Comparison of ENCODE assay signal across 23 mouse cellular contexts in genomic region chr10:122025198-122025597, GRCm38 (mm10). TPM values are rescaled to one million over a fixed set of nuclear protein-coding genes. Genes with fewer than 3 reads are reported as not detected.
DNase-seq lines count a peak whose midpoint lies in the region; ATAC-seq and TF ChIP-seq lines count a peak whose summit lies in the region.
"Had no signal": no experiment of that assay in that cellular context is flagged by ENCODE, and none has a peak within 500 bp of the region (broad histone marks: within the 10 kb centered on the region; RNA-seq: fewer than 3 reads in every experiment).

No protein-coding gene starts in this region.

- no peak for TF ChIP-seq CTCF in midbrain, postnatal 0 days (IDR thresholded peaks at IDR 0.05)

- 94% methylated on average over 6 of the region's 6 CpGs for WGBS in forebrain, embryonic 13.5 days
- WGBS in forebrain, embryonic 10.5 days = 93% methylated on average over 6 of the region's 6 CpGs
- 20% methylated on average over 6 of the region's 6 CpGs for WGBS in heart, embryonic 11.5 days (ENCODE audit: insufficient replicate concordance)
- 22% methylated on average over 6 of the region's 6 CpGs for WGBS in heart, embryonic 12.5 days
- WGBS in midbrain, postnatal 0 days = 93% methylated on average over 6 of the region's 6 CpGs

- no peaks in the 10 kb centered on the region for H3K4me1 ChIP-seq in forebrain, embryonic 13.5 days
- no peaks in the 10 kb centered on the region for H3K4me1 ChIP-seq in forebrain, embryonic 10.5 days
- H3K4me1 ChIP-seq in heart, embryonic 11.5 days (ENCODE audit: control insufficient read depth, insufficient read depth, low read length) = peaks cover 6% of the 10 kb centered on the region; the same call in 1 of the 2 replicates
- peaks cover 20% of the 10 kb centered on the region for H3K4me1 ChIP-seq in heart, embryonic 12.5 days (replicated peaks)
- no peaks in the 10 kb centered on the region for H3K4me1 ChIP-seq in midbrain, postnatal 0 days (ENCODE audit: insufficient read depth, low read length)
- H3K4me1 ChIP-seq: embryonic facial prominence, embryonic 12.5 days; neural tube, embryonic 12.5 days had no signal

- H3K9me3 ChIP-seq in forebrain, embryonic 13.5 days (replicated peaks) = peaks cover 10% of the 10 kb centered on the region
- peaks cover 11% of the 10 kb centered on the region; the same call in 1 of the 2 replicates for H3K9me3 ChIP-seq in forebrain, embryonic 10.5 days
- peaks cover 8% of the 10 kb centered on the region; the same call in 1 of the 2 replicates for H3K9me3 ChIP-seq in heart, embryonic 11.5 days (replicated peaks; ENCODE audit: control insufficient read depth, low read length)
- H3K9me3 ChIP-seq in heart, embryonic 12.5 days (replicated peaks) = peaks cover 22% of the 10 kb centered on the region
- H3K9me3 ChIP-seq in midbrain, postnatal 0 days (ENCODE audit: low read length) = no peaks in the 10 kb centered on the region
- H3K9me3 ChIP-seq: liver, embryonic 12.5 days had no signal

- H3K9ac ChIP-seq in forebrain, embryonic 13.5 days = no peak overlapping the region
- H3K9ac ChIP-seq in heart, embryonic 11.5 days (ENCODE audit: low read depth, low read length) = no peak overlapping the region
- no peak overlapping the region for H3K9ac ChIP-seq in heart, embryonic 12.5 days
- H3K9ac ChIP-seq in midbrain, postnatal 0 days (replicated peaks; ENCODE audit: low read length, poor library complexity, severe bottlenecking) = no peak overlapping the region
- H3K9ac ChIP-seq: embryonic facial prominence, embryonic 12.5 days; limb, embryonic 13.5 days; liver, embryonic 12.5 days; neural tube, embryonic 12.5 days had no signal

- intact Hi-C loops in heart, postnatal 10 days (cut with DNase I) = no loop called here

- no peaks in the 10 kb centered on the region for H3K27me3 ChIP-seq in forebrain, embryonic 13.5 days
- no peaks in the 10 kb centered on the region for H3K27me3 ChIP-seq in forebrain, embryonic 10.5 days (ENCODE audit: poor library complexity, severe bottlenecking)
- H3K27me3 ChIP-seq in heart, embryonic 11.5 days (ENCODE audit: control insufficient read depth, insufficient read depth, low read length) = peaks cover 22% of the 10 kb centered on the region
- H3K27me3 ChIP-seq in heart, embryonic 12.5 days (replicated peaks) = peaks cover 40% of the 10 kb centered on the region
- H3K27me3 ChIP-seq in midbrain, postnatal 0 days (ENCODE audit: insufficient read depth, low read length) = no peaks in the 10 kb centered on the region
- H3K27me3 ChIP-seq: embryonic facial prominence, embryonic 12.5 days; limb, embryonic 13.5 days; liver, embryonic 12.5 days; neural tube, embryonic 12.5 days had no signal

- ATAC-seq in forebrain, embryonic 13.5 days = peak; percentile 77; the same call in 1 of the 2 replicates
- peak; percentile 87 for ATAC-seq in heart, embryonic 11.5 days (replicated peaks; ENCODE audit: insufficient number of reproducible peaks, low FRiP score, low TSS enrichment)
- peak; percentile 90 for ATAC-seq in heart, embryonic 12.5 days (ENCODE audit: insufficient number of reproducible peaks, low FRiP score)
- no peak for ATAC-seq in midbrain, postnatal 0 days (ENCODE audit: low FRiP score)
- ATAC-seq: hindbrain, embryonic 16.5 days; intestine, embryonic 16.5 days; liver, embryonic 12.5 days had no signal

- no peak overlapping the region for H3K27ac ChIP-seq in forebrain, embryonic 13.5 days
- H3K27ac ChIP-seq in forebrain, embryonic 10.5 days = no peak overlapping the region
- H3K27ac ChIP-seq in heart, embryonic 11.5 days (ENCODE audit: low read depth, low read length) = no peak overlapping the region
- H3K27ac ChIP-seq in heart, embryonic 12.5 days (ENCODE audit: poor library complexity, severe bottlenecking) = no peak overlapping the region
- H3K27ac ChIP-seq in midbrain, postnatal 0 days (ENCODE audit: low read depth, low read length) = no peak overlapping the region
- H3K27ac ChIP-seq: embryonic facial prominence, embryonic 12.5 days; gastrocnemius, adult 2 months; hindbrain, embryonic 10.5 days; limb, embryonic 13.5 days; liver, embryonic 12.5 days; neural tube, embryonic 12.5 days had no signal

- peaks cover 11% of the 10 kb centered on the region for H3K36me3 ChIP-seq in forebrain, embryonic 13.5 days (ENCODE audit: poor library complexity, severe bottlenecking)
- H3K36me3 ChIP-seq in forebrain, embryonic 10.5 days (replicated peaks) = peaks cover 15% of the 10 kb centered on the region
- H3K36me3 ChIP-seq in heart, embryonic 11.5 days (ENCODE audit: control insufficient read depth, insufficient read depth, low read length) = no peaks in the 10 kb centered on the region
- H3K36me3 ChIP-seq in heart, embryonic 12.5 days = peaks cover 11% of the 10 kb centered on the region
- peaks cover 4% of the 10 kb centered on the region; the same call in 1 of the 2 replicates for H3K36me3 ChIP-seq in midbrain, postnatal 0 days (ENCODE audit: insufficient read depth, low read length)
- H3K36me3 ChIP-seq: liver, embryonic 12.5 days had no signal

- no peak for DNase-seq in forebrain, embryonic 10.5 days (ENCODE audit: extremely low spot score, low spot score)
- DNase-seq in heart, adult 9 months (ENCODE audit: low spot score in 2 of 2) = no peak
- DNase-seq in heart, postnatal 10 days = peak; percentile 52 to 60
- no peak for DNase-seq in cerebellum, postnatal 4 days (ENCODE audit: low spot score in 2 of 2)
- DNase-seq in midbrain, postnatal 0 days (ENCODE audit: low spot score) = no peak
- DNase-seq: adrenal gland, postnatal 14 days; cerebellum, adult 9-10 months; gastrocnemius, adult 2 months; kidney, postnatal 36 days; lung, adult 18-20 months; lung, postnatal 4 days; midbrain, embryonic 14.5 days; right cerebral cortex, postnatal 25 days had no signal

- no peak overlapping the region for H3K4me2 ChIP-seq in forebrain, embryonic 13.5 days
- peak overlapping the region; percentile 38 for H3K4me2 ChIP-seq in heart, embryonic 11.5 days
- H3K4me2 ChIP-seq in heart, embryonic 12.5 days = no peak overlapping the region; the same call in 1 of the 2 replicates
- H3K4me2 ChIP-seq in midbrain, postnatal 0 days (ENCODE audit: low read depth, low read length, poor library complexity, severe bottlenecking) = no peak overlapping the region
- H3K4me2 ChIP-seq: embryonic facial prominence, embryonic 12.5 days; limb, embryonic 13.5 days; liver, embryonic 12.5 days; neural tube, embryonic 12.5 days had no signal

- H3K4me3 ChIP-seq in forebrain, embryonic 13.5 days = no peak overlapping the region
- H3K4me3 ChIP-seq in forebrain, embryonic 10.5 days = no peak overlapping the region
- H3K4me3 ChIP-seq in heart, embryonic 11.5 days (ENCODE audit: low read depth, low read length) = no peak overlapping the region
- no peak overlapping the region for H3K4me3 ChIP-seq in heart, embryonic 12.5 days
- H3K4me3 ChIP-seq in midbrain, postnatal 0 days (ENCODE audit: low read depth, low read length) = no peak overlapping the region
- H3K4me3 ChIP-seq: embryonic facial prominence, embryonic 12.5 days; gastrocnemius, adult 2 months; hindbrain, embryonic 10.5 days; limb, embryonic 13.5 days; liver, embryonic 12.5 days; neural tube, embryonic 12.5 days had no signal

RNA-seq across cellular contexts. Expression of gene Srgap1, which starts 21.9 kb away (rescaled TPM):
- polyA plus RNA-seq in forebrain, embryonic 13.5 days (2015; fragmentation: Nextera tagmentation; extraction: Ambion mirVana) = 22.2 and 24.6 TPM in 2 replicates
- polyA plus RNA-seq in forebrain, embryonic 10.5 days (2016; fragmentation: Nextera tagmentation; extraction: Ambion mirVana) = 6.5 and 6.9 TPM in 2 replicates
- polyA plus RNA-seq in heart, embryonic 11.5 days (2014; fragmentation: Nextera tagmentation; extraction: Ambion mirVana) = 3.3 and 8.2 TPM in 2 replicates
- 8.5 and 8.6 TPM in 2 replicates for polyA plus RNA-seq in heart, embryonic 12.5 days (2016; fragmentation: Nextera tagmentation; extraction: Ambion mirVana)
- total RNA-seq in heart, postnatal 10 days (2021) = 1 to 10 TPM; 8.2 to 8.4 TPM
- 31.0 and 31.1 TPM in 2 replicates for total RNA-seq in midbrain, postnatal 0 days (2014; rRNA removed)
- 21.6 and 28.5 TPM in 2 replicates for polyA plus RNA-seq in midbrain, postnatal 0 days (2015; fragmentation: Nextera tagmentation; extraction: Ambion mirVana)

Comparison
In these comparisons a context has a peak if more than half of its experiments do, and no peak if none do; other contexts are left out.
1. DNase-seq: peak in heart, postnatal 10 days (2 of 2); none in forebrain, embryonic 10.5 days (single experiment), heart, adult 9 months (0 of 2), cerebellum, postnatal 4 days (0 of 2) and midbrain, postnatal 0 days (single experiment).